Mouse (Mus musculus): ENCODE results near the gene Mcm3. TPM values are rescaled to one million over a fixed set of nuclear protein-coding genes. Genes with fewer than 3 reads are reported as not detected.
"Not testable (repeated sequence)": the region's sequence is repeated elsewhere in the genome, so short reads cannot be mapped to it uniquely, and the experiment has no call there.

The Mcm3 gene
- total RNA-seq, 2 experiments from 2014 or later, result 13.6 to 18.4 TPM

DNA sequence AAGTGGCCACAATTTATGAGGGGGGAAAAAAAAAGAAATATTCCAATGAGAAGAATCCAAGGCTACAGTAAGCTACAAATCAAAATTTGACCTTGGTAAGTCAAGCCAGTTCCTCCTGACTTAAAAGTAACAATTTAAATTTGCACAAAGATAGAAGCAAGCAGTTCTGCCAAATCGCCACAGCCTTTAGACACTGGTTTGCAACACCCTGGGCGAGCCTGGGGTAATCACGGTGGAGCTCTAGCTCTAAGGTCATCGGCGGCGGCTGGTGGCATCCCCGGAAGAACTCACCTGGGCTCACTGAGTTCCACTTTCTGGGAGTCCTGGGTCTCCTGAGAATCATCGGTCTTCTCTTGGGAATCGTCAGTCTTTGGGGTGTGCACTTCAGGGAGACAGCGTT, 15.6 kb downstream of the Mcm3 start:
- no peak for DNase-seq

DNA sequence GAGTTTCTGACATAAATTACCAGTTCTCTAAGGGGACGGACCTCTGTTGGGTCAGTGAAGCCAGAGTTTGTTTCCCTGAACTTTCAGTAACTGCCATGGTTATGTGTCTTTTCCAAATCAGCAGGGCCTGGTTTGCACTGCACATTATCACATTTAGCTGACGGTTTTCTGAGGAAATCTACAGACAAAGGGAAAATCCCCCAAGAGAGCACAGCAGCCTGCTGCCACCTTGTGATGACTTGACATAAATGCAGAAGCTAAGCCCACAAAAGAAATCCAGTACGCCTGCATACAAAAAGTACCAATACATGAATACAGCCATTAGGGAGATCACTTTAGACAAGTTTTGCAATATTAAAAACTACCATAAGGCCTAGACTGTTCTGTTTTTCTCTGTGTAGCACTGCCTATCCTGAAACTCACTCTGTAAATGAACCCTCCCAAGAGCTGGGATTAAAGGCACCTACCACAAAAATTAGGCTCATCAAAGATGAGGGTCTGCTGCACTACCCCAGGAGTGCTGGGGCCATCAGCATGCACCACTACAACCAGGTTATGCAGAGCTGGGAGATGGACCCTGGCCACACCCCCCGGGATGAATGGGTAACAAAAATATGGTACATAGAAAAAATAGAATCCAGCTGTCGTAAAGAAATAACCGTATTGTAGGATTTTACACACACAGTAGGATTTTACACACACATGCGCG, 18.3 kb downstream of the Mcm3 start:
- DNase-seq, result no peak

DNA sequence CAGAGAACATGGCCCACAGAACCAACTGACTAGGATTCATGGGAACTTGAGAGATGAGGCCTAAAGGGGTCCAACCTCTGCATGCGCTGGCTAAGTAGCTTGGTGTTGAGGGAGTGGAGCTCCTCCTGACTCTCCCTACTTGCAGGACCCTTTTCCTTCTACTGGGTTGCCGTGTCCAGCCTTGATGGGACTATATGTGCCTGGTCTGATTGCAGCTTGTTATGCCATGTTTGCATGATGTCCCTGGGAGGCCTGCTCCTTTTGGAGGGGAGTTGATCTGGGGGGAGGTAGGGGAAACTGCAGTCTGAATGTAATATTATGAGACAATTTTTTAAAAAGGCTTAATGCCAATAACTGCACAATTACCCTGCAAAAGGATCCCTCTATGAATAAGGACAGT, 18.8 kb downstream of the Mcm3 start:
- no peak for DNase-seq

DNA sequence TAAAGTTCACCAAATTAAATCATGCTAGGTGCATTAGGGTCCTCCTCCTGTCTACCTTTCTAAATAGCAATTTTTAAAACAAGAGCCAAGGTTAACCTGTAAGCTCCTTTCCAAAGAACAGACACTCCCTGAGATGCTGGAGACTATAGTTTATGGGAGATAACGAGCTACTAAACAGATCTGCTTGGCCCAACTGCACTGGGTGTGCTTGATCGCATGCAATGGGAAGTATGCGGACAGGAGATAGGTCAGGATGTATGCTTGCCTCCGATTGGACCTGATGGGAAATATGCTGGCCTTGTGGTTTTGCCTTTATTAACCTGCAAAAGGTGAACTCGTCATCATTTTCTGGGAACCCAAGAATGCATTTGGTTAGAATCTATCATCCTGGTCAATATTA, 24.9 kb downstream of the Mcm3 start:
- no peak for DNase-seq

DNA sequence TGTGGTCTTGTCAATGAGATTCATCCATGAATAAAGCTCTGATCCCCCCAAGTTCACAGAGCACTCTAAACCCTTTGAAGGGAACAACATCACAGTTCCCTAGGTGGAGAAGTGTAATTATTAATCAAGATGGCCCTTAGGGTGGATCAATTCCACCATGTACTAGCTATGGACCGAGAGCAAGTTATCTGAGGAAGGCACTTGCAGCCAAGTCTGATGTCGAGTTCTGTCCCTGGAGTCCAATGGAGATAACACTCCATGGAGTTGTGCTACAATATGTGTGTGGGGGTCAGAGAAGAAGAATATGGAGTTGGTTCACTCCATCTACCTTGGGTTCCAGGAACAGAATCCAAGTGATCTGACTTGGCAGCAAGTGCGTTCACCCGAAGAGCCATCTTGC, 25.4 kb downstream of the Mcm3 start:
- DNase-seq, result no peak

DNA sequence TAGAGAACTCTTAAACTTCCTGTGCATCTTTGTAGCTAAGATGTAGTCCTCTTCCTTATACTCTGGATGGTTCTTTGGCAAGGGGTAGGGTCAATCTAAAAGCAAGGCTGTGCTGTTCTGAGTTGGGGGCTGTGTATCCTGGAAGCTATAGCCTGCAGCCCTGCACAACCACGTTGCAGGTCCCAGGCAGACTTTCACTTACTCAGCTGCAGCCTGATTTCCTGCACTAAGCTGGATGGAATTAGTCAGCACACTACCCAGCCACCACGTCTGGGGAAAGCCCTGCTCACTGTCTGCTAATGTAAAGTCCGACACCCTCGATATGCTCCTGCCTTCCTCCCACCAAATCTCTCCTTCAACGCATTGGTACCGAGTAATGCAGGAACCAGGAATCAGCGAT, 28.7 kb downstream of the Mcm3 start:
- DNase-seq, result no peak

DNA sequence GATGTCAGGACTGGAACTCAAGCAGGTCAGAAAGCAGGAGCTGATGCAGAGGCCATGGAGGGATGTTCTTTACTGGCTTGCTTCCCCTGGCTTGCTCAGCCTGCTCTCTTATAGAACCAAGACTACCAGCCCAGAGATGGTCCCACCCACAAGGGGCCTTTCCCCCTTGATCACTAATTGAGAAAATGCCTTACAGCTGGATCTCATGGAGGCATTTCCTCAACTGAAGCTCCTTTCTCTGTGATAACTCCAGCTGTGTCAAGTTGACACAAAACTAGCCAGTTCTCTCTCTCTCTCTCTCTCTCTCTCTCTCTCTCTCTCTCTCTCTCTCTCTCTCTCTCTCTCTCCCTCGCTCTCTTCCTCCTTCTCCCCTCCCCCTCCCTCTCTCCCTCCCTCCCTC, 29.6 kb downstream of the Mcm3 start, which contains the start of gene Il17f:
Gene Il17f, minus strand, starts transcription at position 101 of the 400 bp plus-strand sequence.
- DNase-seq, result not testable (repeated sequence)

DNA sequence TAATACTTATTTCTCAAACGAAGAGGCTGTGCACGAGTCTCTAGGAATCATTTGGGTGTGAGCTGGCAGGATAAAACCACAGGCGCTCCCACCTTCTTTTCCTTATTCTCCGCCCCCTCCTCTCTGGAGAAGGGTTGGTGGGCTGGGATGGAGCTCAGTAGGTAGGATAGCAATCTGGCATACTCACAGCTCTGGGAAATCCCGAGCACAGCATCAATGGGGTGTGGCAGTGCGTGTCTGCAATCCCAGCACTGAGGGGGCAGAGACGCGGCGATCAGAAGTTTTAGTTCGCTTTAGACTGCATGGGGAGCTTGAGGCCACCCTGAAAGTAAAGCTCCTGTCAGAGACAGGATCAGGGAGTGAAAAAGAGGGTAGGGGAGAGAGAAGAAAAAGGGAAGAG, 31.7 kb downstream of the Mcm3 start:
- no peak for DNase-seq

DNA sequence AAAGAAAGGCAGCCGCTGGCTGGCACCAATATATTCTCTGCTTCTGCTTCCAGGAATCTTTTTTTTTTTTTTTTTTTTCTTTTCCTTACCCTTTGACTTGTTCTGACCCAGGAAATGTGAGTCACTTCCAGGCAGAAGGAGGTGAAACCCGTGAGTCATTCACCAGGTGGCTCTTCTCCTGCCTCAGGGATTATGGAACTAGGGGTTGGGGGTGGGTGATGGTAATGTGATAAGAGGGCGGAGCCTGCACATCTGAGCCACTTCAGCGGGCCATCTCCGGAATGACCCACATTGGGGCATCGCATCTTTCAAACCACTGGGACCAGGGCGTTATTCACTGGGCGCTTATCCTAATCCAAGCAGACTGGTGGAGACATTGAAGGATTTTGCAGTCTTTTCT, 33.1 kb downstream of the Mcm3 start:
- DNase-seq, result no peak

DNA sequence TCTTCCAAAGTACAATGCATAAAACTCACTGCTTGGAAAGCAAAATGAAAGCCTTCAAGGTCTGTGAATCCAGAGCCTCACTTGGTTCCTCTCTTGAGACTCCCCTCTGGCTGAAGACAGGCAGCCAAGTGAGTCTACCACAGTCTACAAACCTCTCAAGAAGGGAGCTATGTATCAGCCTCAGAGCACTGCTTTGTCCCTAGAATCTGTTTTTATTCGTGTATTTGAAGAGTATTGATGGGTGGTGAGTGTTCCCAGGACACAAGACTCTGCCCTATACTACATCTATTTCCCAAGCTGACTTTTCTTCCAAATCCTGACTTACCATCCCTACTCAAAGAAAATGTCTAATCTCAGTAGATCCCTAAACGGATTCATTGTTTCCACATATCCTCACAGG, 41.7 kb downstream of the Mcm3 start:
- no peak for DNase-seq

DNA sequence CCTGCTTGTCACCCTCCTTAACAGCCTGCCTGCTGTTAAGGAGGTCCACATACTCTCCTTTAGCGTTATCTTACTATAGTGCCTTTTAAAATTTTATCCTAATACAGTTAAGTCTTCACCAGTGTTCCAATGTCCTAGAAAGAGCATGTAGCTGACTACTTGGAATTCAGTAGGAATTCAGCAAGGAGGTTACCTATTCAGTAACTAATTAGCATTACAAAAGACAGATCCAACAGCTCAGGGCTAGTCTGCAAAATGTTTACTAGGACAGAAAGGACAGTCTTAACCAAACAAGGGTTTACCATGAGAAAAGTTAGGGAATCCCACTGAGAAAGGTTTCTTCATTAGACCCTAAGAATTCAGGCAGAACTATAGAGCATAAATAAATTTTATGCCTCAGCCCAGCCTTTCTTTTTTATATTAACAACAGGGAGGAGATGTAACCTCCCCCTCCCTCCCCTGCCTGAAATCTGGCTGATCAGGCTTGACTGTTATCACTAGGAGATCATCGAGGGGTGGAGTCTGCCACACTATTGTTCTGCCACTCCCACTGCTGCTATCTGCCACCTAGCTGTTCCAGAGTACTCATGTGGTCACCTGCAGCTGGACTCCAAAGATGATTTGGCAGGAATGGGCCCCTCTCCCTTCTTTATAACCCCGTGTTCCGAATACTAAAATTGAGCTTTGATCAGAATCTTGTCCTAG, 45.9 kb downstream of the Mcm3 start:
- not testable (repeated sequence) for DNase-seq

DNA sequence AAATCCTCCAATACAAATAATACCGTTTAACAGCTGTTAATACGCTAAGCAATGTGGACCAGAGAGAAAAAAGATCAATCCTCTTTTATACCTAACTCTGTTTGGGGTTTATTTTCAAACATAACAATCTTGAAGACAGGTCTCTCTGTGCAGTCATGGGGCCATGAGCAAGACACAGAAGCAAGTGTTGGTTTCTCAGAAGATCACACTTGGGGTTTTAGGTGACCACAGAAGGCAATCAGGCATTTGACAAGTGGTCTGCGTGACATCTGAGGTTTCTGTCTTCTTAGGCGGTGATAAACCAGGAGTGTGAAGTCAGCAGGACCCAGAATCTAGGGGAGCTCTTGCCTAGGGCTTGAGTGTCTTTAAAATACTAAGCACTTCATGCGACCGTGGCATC, 53.6 kb downstream of the Mcm3 start:
- no peak for DNase-seq

DNA sequence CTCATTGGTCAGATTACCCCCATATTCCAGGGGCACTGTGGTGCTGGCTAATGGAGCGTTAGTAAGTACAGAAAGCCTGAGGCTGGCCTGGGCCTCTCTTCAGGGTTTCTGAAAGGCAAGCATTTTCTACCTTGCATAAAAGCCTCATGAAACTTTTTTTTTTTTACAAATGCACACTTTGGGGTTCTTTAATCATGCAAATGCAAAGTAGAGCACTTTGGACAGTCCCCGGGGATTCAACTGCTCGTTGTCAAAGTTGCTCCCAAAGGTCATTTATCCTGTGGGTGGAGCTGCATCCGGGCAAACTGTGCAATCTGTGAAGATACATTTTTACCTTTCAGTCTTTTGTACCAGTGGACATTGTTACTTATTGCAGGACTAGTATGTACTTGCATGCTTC, 58.7 kb downstream of the Mcm3 start:
- DNase-seq, result no peak

DNA sequence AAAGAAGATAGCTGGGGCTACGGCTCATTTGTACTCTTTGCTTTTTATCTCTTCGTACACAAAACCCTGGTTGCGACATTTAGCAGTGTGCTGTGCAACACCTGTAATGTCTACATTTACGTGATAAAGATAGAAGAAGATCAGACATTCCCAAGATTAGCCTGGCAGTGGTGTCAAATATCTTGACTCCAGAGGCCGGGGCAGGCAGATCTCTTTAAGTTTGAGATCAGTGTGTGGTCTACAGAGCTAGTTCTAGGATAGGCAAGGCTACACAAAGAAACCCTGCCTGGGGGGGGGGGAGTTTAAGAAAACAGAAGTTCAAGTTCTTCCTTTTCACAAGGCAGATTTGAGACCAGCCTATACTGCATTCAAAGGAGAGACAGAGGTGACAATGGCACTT, 59.8 kb downstream of the Mcm3 start:
- no peak for DNase-seq

DNA sequence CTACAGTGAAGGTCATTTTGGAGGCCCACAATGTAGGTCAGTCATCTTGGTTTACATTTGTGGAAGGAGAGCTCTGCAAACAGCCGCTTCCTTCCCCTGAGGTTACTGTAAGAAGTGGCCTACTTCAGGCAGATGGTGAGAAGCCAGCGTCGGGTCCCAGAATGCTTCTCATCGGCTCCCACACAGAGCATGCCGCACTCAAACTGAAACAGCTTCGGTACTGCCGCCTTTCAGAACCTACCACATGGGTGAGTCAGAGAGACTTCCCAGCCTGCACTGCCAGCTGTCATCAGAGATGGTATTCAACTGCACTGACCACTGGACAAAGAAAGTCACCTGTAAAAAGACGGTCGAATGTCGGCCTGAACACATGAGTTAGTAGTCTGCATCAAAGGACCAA, 60.3 kb downstream of the Mcm3 start:
- no peak for DNase-seq

DNA sequence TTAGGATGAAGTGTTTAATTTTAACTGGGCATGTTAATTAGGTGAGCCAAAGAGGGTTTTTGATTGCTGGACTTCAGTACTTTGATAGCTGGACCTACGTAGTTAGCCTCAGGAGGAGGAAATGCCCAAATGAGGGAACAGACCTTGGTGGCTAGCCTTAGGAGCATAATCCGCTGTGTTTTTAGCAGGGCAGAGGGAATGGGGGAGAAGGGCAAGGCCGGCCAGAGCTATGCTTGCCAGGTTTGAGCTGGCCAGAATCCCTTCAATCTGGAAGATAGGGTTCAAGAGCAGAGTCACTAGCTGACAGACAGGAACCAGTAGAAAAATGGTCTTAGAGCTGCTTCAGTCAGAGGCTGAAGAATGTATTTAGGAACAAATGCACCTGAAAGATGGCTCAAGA, 62.5 kb downstream of the Mcm3 start:
- no peak for DNase-seq

DNA sequence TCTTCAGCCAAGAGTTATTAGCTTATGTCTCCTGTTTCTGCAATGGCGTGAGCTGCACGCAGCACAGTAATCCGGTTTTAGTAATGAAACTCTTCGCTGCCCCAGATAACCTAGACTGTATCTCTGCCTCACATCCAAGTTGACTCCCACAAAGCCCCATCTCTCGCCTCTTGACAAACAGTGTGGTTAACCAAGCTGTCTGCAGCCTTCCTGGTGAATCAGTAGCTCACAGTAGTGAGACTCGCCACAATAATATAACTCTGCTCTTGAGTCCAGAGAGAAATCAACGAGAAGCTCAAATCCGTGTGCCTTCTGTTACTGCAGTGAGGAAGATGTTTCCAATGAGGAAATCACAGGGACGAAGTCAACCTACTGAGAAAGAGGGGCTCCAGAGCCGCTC, 65.7 kb downstream of the Mcm3 start:
- no peak for DNase-seq

Other genes with a start within 250 kb of the Mcm3 start
- gene Pkhd1, start 202.2 kb downstream of the Mcm3 start, total RNA-seq (2021), result under 1 TPM; 0.16 to 0.41 TPM
- not detected for gene Il17a, start 89.4 kb downstream of the Mcm3 start, total RNA-seq (2021)
- gene Il17f, start 29.7 kb downstream of the Mcm3 start, total RNA-seq (2021), result under 1 TPM in 1 of 2 experiments, not detected in 1; 0.23 TPM
- gene Paqr8, start 70.3 kb upstream of the Mcm3 start, total RNA-seq (2021), result 1 to 10 TPM; 2.0 to 2.2 TPM
- 1 to 10 TPM in 1 of 2 experiments, under 1 TPM in 1; 0.96 to 1.5 TPM for gene Efhc1, start 131.3 kb upstream of the Mcm3 start, total RNA-seq (2021)

Measured in gastrocnemius, postnatal 10 days (tissue).